Mouse (Mus musculus) forebrain, postnatal 0 days (tissue): ENCODE measurements at regions not wholly inside any gene's neighbourhood (a gene's known extent, or its start where the extent isn't known, plus 50 kb on each side); places are given as distances from the start of the nearest gene placed in this dataset.
A peak's percentile ranks its signal among the peaks of the same experiment; 100 is the strongest.

Experiments used
- ATAC-seq: fragments of 200-750 bp; cut with Nextera tagmentation; 2 replicates; pipeline ENCODE4 v1.8.0; 2017; ENCODE audit warnings: mild to moderate bottlenecking, moderate library complexity
- DNase-seq: peaks from one replicate; pipeline ENCODE4 v3.0.0-alpha.2; 2015
- H3K27ac ChIP-seq: fragments of 300-500 bp; sonication (generic); 2 replicates; pipeline ENCODE4 v1.5.1; 2014; ENCODE audit warnings: low read depth, mild to moderate bottlenecking, antibody characterized with exemption, low read length, moderate library complexity, mixed read lengths
- H3K27me3 ChIP-seq: fragments of 300-500 bp; sonication (generic); 2 replicates; pipeline ENCODE4 v1.6.1; 2014; ENCODE audit warnings: mild to moderate bottlenecking, low read length, mixed read lengths; ENCODE audit not compliant: insufficient read depth
- H3K36me3 ChIP-seq: fragments of 300-500 bp; sonication (generic); 2 replicates; pipeline ENCODE4 v1.6.1; 2014; ENCODE audit warnings: mild to moderate bottlenecking, moderate library complexity; ENCODE audit not compliant: insufficient read depth
- H3K4me1 ChIP-seq: fragments of 300-500 bp; sonication (generic); 2 replicates; pipeline ENCODE4 v1.6.1; 2014; ENCODE audit warnings: antibody characterized with exemption; ENCODE audit not compliant: insufficient read depth
- H3K4me2 ChIP-seq: fragments of 300-500 bp; sonication (generic); 2 replicates; pipeline ENCODE4 v1.6.1; 2014; ENCODE audit warnings: low read depth, mild to moderate bottlenecking, moderate library complexity
- H3K4me3 ChIP-seq: fragments of 300-500 bp; sonication (generic); 2 replicates; pipeline ENCODE4 v1.5.1; 2014; ENCODE audit warnings: low read depth, low read length, mixed read lengths
- H3K9ac ChIP-seq: fragments of 300-500 bp; sonication (generic); 2 replicates; pipeline ENCODE4 v1.6.1; 2014; ENCODE audit warnings: mild to moderate bottlenecking
- H3K9me3 ChIP-seq: fragments of 300-500 bp; sonication (generic); 2 replicates; pipeline ENCODE4 v1.6.1; 2016; ENCODE audit warnings: low read length
- CTCF ChIP-seq: sonication (generic); IDR thresholded peaks from 2 replicates; pipeline ENCODE4 v1.5.1; 2016; ENCODE audit warnings: antibody characterized with exemption, control low read depth, low read depth
- WGBS: fragments of 180-500 bp; shearing (Covaris S2); extraction: QIAGEN DNeasy Blood & Tissue Kit; methylation state at CpG from one replicate; pipeline ENCODE4 v1.1.7; 2014; 5-methylcytosine and 5-hydroxymethylcytosine counted together

DNA sequence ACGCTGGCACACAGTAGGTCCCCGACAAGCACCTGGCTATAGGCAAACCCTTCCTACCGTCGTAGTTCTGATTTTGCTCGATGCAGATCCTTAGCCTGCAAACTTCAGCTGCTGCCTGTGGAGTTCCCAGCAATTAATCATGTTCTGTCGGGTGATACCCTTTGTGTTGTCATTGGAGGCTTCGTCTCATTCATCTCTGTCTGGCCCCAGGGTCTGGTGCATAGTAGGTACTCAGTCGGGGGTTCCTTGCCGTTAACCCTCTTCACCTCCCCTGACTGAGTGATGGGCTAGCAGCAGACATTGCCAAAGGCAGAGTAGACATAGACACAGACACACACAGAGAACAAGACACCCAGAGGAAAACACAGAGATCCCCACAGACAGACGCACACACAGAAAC, 93.6 kb upstream of the Csf3r start:
- Histone ChIP-seq H3K4me3 (no peak overlapping the region), H3K27ac (no peak overlapping the region), H3K9me3 (no peaks in the 10 kb centered on the region), H3K4me2 (no peak overlapping the region), H3K36me3 (no peaks in the 10 kb centered on the region), H3K27me3 (no peaks in the 10 kb centered on the region; the same call in 1 of the 2 replicates), H3K9ac (no peak overlapping the region), H3K4me1 (no peaks in the 10 kb centered on the region)
- DNase-seq (no peak), ATAC-seq (no peak)
- WGBS: 59% methylated on average over 10 of the region's 10 CpGs
- TF ChIP-seq CTCF: no peak

DNA sequence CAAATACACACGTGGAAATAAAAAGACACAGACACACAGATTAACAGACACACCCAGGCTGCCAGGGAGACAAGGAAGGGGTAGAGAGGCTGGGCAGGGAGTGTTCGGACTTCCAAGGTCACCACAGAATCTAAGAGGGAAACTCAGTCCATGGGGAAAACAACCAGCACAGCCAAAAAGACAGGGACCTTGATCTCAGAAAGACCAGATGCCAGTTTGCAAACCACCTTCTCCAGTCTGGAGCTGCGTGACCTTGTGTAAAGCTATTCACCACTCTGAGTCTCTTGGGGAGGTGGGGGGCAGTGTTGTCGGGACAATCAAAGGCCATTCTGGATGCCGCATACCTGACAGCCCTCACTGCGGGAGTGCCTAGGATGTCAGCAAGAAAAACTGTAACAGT, 93.0 kb upstream of the Csf3r start:
- no peak for TF ChIP-seq CTCF
- DNase-seq (no peak), ATAC-seq (no peak)
- WGBS: 74% methylated on average over 6 of the region's 6 CpGs
- Histone ChIP-seq H3K4me3 (no peak overlapping the region), H3K9ac (no peak overlapping the region), H3K27me3 (no peaks in the 10 kb centered on the region; the same call in 1 of the 2 replicates), H3K36me3 (no peaks in the 10 kb centered on the region), H3K4me2 (no peak overlapping the region), H3K27ac (no peak overlapping the region), H3K9me3 (no peaks in the 10 kb centered on the region), H3K4me1 (no peaks in the 10 kb centered on the region)

DNA sequence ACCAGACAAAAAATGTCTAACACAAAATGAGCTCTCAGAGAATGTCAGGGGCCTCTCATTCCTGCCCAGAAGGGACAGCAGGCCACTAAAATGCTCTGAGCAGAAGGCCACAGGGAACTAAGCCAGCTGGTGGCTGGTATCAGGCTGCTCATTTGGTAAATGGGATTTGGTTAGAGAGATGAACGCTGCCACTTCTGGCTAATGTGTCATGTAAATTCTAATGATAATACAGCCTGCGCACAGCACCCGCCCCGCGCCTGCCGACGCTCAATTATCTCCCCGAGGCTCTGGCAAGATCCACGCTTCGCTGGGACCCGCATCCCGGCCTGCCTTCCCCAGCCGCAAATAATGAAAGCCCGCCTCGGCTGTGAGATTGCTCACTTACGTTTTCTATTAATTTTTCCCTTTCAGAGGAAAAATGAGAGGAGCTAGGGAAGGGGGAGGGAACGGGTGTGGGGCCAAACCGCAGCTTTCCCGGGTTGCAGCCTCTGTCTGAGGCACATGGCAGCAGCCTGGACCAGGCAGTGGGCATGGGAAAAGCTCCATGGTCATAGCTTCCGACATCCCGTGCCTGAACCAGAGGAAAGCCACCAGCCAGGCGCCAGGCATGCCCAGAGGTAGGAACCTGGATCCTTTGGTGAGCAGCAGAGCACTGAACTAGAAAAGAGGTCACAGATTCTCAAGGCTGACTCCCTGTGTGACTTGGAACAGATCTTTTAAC, 92.2 kb upstream of the Csf3r start:
- WGBS: 24% methylated on average over 22 of the region's 22 CpGs
- Histone ChIP-seq H3K4me2 (no peak overlapping the region), H3K9ac (no peak overlapping the region)

DNA sequence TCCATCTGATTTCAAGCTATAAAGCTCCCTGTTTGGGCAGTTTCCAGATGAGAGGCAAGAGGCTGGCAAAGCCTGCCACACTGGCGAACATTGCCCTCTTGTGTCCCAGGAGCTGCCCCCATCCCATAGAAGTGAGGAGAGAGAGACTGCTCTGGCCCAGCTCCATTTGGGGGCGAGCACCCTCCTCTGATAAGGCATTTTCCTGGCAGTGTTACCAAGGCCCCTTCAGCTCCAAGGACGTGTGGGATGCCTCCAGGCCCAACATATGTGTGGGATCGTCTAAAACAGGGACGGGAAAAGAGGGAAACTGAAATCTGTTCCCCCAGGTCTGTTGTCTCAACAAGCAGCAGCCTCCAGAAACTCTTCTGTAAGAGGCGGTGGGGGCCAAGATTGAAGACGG, 88.0 kb upstream of the Csf3r start:
- Histone ChIP-seq H3K27ac (no peak overlapping the region), H3K9ac (no peak overlapping the region), H3K4me2 (no peak overlapping the region), H3K4me3 (no peak overlapping the region), H3K36me3 (no peaks in the 10 kb centered on the region), H3K27me3 (no peaks in the 10 kb centered on the region; the same call in 1 of the 2 replicates), H3K4me1 (no peaks in the 10 kb centered on the region), H3K9me3 (no peaks in the 10 kb centered on the region)
- WGBS: 52% methylated on average over 7 of the region's 7 CpGs
- no peak for DNase-seq
- ATAC-seq: peak; percentile 14; the same call in 1 of the 2 replicates
- TF ChIP-seq CTCF: no peak

More for the DNA sequence above, 92.2 kb upstream of the Csf3r start:
- H3K36me3 ChIP-seq: no peaks in the 10 kb centered on the region
- H3K4me1 ChIP-seq: no peaks in the 10 kb centered on the region
- TF ChIP-seq CTCF: no peak
- ATAC-seq (peak; percentile 34; the same call in 1 of the 2 replicates), DNase-seq (peak; percentile 49)
- H3K27me3 ChIP-seq: no peaks in the 10 kb centered on the region; the same call in 1 of the 2 replicates
- H3K9me3 ChIP-seq: no peaks in the 10 kb centered on the region
- H3K27ac ChIP-seq: no peak overlapping the region
- no peak overlapping the region for H3K4me3 ChIP-seq

DNA sequence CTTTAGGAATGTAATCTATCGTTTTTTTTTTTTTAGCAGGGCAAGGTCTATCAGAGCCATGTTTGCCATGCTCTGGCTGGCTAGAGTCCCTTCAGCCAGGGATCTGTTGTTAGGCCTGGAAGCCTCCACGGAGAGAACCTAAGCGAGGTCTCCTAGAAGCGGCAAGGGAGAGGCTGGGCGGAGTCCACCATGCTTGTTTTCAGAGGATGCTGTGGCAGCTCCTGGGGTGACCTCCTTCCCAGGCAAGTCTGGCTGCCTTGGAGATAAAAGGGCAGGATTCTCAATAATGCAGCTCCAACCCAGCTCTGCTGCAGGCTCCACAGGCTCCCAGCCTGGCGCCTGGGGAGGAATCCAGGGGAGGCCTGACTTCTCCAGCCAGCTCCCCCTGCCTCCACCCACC, 86.2 kb upstream of the Csf3r start:
- Histone ChIP-seq H3K4me2 (no peak overlapping the region), H3K4me1 (no peaks in the 10 kb centered on the region), H3K27me3 (no peaks in the 10 kb centered on the region; the same call in 1 of the 2 replicates), H3K27ac (no peak overlapping the region), H3K4me3 (no peak overlapping the region), H3K36me3 (no peaks in the 10 kb centered on the region), H3K9me3 (no peaks in the 10 kb centered on the region), H3K9ac (no peak overlapping the region)
- TF ChIP-seq CTCF: no peak
- no peak for DNase-seq
- WGBS: 52% methylated on average over 6 of the region's 6 CpGs
- ATAC-seq: no peak

DNA sequence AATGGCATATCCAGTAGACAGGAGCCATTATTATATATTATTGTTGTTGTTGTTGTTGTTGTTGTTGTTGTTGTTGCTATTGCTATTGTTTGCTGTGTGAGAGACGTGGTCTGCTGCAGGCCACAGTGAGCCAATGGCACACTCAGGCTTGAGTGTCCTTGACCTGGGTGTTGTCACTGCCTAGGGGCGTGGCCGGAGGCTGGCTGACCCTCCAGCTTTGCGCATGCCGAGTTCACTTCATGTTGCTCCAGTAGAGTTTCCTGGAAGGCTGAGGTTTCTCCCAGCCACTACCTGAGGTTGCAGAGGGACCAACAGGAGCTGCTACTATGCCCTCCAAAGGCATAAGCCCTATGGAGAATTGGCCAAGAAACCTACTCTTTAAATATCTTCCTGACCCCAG, 83.1 kb upstream of the Csf3r start:
- no peaks in the 10 kb centered on the region for H3K36me3 ChIP-seq
- no peak overlapping the region for H3K4me3 ChIP-seq
- H3K9me3 ChIP-seq: no peaks in the 10 kb centered on the region
- no peak overlapping the region for H3K27ac ChIP-seq
- 63% methylated on average over 5 of the region's 5 CpGs for WGBS
- H3K4me1 ChIP-seq: no peaks in the 10 kb centered on the region
- H3K27me3 ChIP-seq: no peaks in the 10 kb centered on the region
- DNase-seq (no peak), ATAC-seq (no peak)
- no peak overlapping the region for H3K9ac ChIP-seq
- TF ChIP-seq CTCF: no peak
- no peak overlapping the region for H3K4me2 ChIP-seq

DNA sequence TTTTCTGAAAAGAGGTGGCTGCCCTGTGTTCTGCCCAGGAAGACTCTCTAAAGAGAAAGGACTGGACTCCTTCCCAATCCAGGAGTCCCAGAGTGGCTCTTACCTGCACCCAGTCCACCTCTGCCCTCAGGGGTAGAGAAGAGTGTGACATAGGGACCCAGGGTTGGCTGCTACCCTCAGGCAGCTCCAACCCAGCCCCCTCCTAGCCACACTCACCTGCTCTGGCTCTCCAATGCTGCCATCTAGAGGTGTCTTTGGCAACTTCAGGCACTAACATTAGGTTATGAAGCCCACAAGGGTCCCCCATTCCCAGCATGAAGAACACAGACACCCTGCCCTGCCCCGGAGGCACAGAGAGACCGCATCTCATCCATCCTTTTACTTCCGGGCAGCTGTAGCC, 82.4 kb upstream of the Csf3r start:
- no peak overlapping the region for H3K4me3 ChIP-seq
- no peak overlapping the region for H3K4me2 ChIP-seq
- DNase-seq (peak; percentile 85), ATAC-seq (peak; percentile 71; the same call in 1 of the 2 replicates)
- WGBS: 49% methylated on average over 3 of the region's 3 CpGs
- H3K27ac ChIP-seq: no peak overlapping the region
- no peaks in the 10 kb centered on the region for H3K36me3 ChIP-seq
- no peaks in the 10 kb centered on the region for H3K27me3 ChIP-seq
- H3K9ac ChIP-seq: no peak overlapping the region
- no peaks in the 10 kb centered on the region for H3K4me1 ChIP-seq
- peak; percentile 86 for TF ChIP-seq CTCF
- no peaks in the 10 kb centered on the region for H3K9me3 ChIP-seq
